Mouse (Mus musculus): ENCODE results near the gene Dhx9.

DNA sequence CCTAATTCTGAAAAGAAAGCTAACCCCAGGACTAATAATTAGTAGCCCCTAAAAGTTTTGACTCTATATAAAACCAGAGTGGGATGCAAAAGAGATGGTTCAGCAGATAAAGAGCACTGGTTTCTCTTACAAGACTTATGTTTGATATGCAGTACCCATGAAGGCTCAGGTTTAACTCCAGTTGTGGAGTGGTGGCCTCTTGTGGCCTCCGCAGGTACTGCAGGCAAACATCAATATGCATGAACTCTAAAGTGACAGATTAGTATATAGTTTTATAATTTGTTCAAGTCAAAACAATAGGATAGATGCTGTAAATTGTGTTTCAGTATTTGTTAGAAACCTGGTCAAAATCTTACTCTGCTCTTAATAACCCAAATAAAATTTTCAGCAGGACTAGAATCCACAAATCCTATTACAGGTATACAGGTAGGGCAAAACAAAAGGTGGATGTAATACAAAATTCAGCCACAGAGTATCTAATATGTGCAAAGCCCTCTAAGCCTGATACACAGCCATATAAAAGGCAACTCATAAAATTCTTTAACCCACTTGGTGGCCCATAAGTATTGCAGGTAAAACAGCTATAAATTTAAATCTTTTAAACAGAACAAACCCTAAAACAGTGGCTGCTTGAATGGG, 7.0 kb downstream of the Dhx9 start:
- TF ChIP-seq TAL1 (IDR thresholded peaks at IDR 0.05; ENCODE audit: low read length) (no peak), GATA1 (IDR thresholded peaks at IDR 0.05; ENCODE audit: low read length) (no peak)

All from erythroblast, embryonic 14.5 days (primary cell).